Mouse (Mus musculus) limb, embryonic 15.5 days (tissue): Measurements from ENCODE around the gene Phf20. TPM values are rescaled to one million over a fixed set of nuclear protein-coding genes. Genes with fewer than 3 reads are reported as not detected.

Experiments used
- ATAC-seq: fragments of 200-750 bp; cut with Nextera tagmentation; 2 replicates; pipeline ENCODE4 v1.8.0; 2017; ENCODE audit warnings: low read depth, moderate TSS enrichment; ENCODE audit not compliant: insufficient number of reproducible peaks, low FRiP score, low TSS enrichment
- H3K27ac ChIP-seq: fragments of 300-500 bp; sonication (generic); 2 replicates; pipeline ENCODE4 v1.5.1; 2015; ENCODE audit warnings: moderate library complexity, mild to moderate bottlenecking, inconsistent platforms
- H3K27me3 ChIP-seq: fragments of 300-500 bp; sonication (generic); 2 replicates; pipeline ENCODE4 v1.6.1; 2015; ENCODE audit warnings: inconsistent platforms
- H3K36me3 ChIP-seq: fragments of 300-500 bp; sonication (generic); 2 replicates; pipeline ENCODE4 v1.6.1; 2015; ENCODE audit warnings: inconsistent platforms
- H3K4me1 ChIP-seq: fragments of 300-500 bp; sonication (generic); 2 replicates; pipeline ENCODE4 v1.6.1; 2015; ENCODE audit warnings: inconsistent platforms
- H3K4me2 ChIP-seq: fragments of 300-500 bp; sonication (generic); 2 replicates; pipeline ENCODE4 v1.6.1; 2015; ENCODE audit warnings: mild to moderate bottlenecking, inconsistent platforms
- H3K4me3 ChIP-seq: fragments of 300-500 bp; sonication (generic); 2 replicates; pipeline ENCODE4 v1.5.1; 2015; ENCODE audit warnings: mild to moderate bottlenecking, inconsistent platforms
- H3K9ac ChIP-seq: fragments of 300-500 bp; sonication (generic); 2 replicates; pipeline ENCODE4 v1.6.1; 2015; ENCODE audit warnings: inconsistent platforms
- H3K9me3 ChIP-seq: fragments of 300-500 bp; sonication (generic); 2 replicates; pipeline ENCODE4 v1.6.1; 2016; ENCODE audit warnings: inconsistent platforms
- WGBS: fragments of 180-500 bp; shearing (Covaris S2); methylation state at CpG from one replicate; pipeline ENCODE4 v1.1.7; 2015; 5-methylcytosine and 5-hydroxymethylcytosine counted together
- microRNA-seq: library from miRNA; unstranded; fragments of <30 nt; microRNA quantifications from one replicate; pipeline ENCODE4, GENCODE M21; 2016
- polyA plus RNA-seq: library from polyadenylated mRNA; unstranded; fragments of >200 nt; fragmentation: Nextera tagmentation; extraction: Ambion mirVana; gene quantifications from 2 replicates; pipeline ENCODE4 v1.2.1, GENCODE M21; 2015

Gene Phf20
- polyA plus RNA-seq, 1 experiment from 2014 or later: 68.4 TPM

DNA sequence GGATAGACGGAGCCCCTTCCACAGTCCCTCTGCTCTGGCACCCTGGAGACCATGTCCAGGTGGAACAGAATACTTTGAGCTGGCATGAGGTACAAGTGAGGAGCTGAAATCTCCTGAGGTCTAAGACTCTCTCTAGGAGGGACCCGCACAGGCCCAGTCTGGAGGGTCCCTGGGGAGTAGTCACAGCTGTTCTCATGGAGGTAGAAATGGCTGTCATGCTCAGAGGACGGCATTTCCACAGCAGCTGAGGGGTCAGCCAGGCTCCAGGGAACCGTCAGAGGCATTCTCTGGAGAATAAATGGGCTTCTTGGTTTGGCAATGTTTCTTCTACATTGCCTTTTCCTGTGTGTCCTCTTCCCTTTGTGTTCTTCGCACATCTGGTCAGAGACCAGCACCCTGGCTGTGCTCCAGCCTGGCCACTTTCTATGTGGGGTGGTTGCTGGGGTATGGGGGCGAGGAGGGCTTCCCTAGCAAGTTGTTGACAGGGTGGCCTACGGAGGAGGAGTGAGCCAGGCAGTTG lies 135.2 kb downstream of the Phf20 start:
- no peak for ATAC-seq

DNA sequence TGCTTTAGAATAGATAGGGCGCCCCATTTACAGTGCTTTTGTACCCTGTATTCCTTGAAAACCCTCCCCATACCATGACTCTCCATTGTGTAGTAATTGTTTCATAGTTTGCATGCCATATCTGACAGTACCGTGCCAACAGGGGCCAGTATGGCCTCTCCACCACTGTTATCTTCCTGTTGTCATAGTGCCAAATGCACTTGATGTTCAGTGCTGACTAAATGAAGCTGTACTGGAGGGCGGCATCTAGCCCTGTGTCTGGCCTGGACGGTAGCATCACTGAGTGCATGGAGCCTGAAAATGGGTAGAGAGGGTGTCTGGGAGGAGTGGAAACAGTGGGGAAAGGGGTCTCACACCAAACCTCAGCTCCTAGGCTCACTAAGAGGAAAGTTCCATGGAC lies 143.8 kb downstream of the Phf20 start:
- H3K4me3 ChIP-seq: no peak overlapping the region
- H3K27me3 ChIP-seq: no peaks in the 10 kb centered on the region
- H3K36me3 ChIP-seq: no peaks in the 10 kb centered on the region
- WGBS: 93% methylated on average over 4 of the region's 4 CpGs
- H3K9me3 ChIP-seq: no peaks in the 10 kb centered on the region
- ATAC-seq: no peak
- no peak overlapping the region for H3K9ac ChIP-seq
- H3K27ac ChIP-seq: no peak overlapping the region
- no peak overlapping the region for H3K4me2 ChIP-seq
- H3K4me1 ChIP-seq: no peaks in the 10 kb centered on the region

More for the DNA sequence above, 135.2 kb downstream of the Phf20 start:
- 79% methylated on average over 7 of the region's 7 CpGs for WGBS
- H3K4me2 ChIP-seq: no peak overlapping the region
- no peak overlapping the region for H3K27ac ChIP-seq
- H3K9ac ChIP-seq: no peak overlapping the region
- H3K4me1 ChIP-seq: no peaks in the 10 kb centered on the region
- H3K9me3 ChIP-seq: no peaks in the 10 kb centered on the region
- H3K27me3 ChIP-seq: no peaks in the 10 kb centered on the region
- H3K4me3 ChIP-seq: no peak overlapping the region
- no peaks in the 10 kb centered on the region for H3K36me3 ChIP-seq

DNA sequence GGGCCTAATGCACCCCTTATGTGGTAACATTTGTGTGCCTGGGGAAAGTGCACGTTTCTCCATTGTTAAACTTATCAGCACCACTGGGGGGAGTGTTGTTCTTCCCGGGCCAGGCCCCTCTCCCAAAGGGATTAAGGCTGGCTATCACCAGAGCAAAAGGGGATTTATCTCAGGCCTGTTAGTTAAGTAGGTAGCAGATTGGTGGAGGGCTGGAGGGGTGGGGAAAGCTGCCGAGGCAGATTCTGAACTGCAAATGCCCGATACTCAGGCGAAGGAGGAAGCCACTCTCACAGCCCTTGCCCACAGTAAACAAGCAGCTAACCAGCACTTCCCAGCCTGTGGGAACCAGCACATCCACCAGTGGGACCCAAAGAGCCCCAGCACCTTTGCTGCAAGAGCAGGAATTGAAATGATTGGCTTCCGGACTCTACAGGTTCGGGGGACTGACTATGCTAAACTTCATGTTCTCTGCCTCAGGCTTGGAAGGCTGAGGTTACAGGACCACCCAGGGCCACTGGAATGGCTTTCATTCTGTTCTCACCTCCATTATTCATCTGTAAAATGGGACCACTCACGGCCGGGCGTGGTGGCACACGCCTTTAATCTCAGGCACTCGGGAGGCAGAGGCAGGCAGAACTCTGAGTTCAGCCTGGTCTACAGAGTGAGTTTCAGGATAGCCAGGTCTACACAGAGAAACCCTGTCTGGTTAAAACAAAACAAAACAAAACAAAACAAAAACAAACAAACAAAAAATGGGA lies 148.7 kb downstream of the Phf20 start:
- H3K4me3 ChIP-seq: no peak overlapping the region
- no peak overlapping the region for H3K4me2 ChIP-seq
- H3K27me3 ChIP-seq: no peaks in the 10 kb centered on the region
- H3K27ac ChIP-seq: no peak overlapping the region
- no peaks in the 10 kb centered on the region for H3K9me3 ChIP-seq
- WGBS: 56% methylated on average over 12 of the region's 12 CpGs
- no peak overlapping the region for H3K9ac ChIP-seq
- H3K4me1 ChIP-seq: no peaks in the 10 kb centered on the region
- no peaks in the 10 kb centered on the region for H3K36me3 ChIP-seq
- no peak for ATAC-seq

DNA sequence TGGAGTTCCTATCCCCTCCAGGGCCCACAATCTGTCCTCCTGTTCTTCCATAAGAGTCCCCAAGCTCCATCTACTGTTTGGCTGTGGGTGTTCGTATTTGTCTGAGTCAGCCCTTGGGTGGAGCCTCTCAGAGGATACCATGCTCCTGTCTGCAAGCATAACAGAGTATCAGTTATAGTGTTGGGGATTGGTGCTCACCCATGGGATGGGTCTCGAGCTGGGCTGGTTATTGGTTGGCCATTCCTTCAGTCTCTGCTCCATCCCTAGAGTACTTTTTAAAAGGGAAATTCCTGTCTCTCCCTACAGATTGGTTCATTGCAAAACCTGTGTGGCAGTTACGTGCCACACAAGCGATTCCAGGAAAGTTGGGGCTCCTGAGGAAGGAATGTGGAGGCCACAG lies 152.5 kb downstream of the Phf20 start:
- no peak overlapping the region for H3K4me3 ChIP-seq
- H3K4me2 ChIP-seq: no peak overlapping the region
- no peaks in the 10 kb centered on the region for H3K9me3 ChIP-seq
- no peak for ATAC-seq
- H3K36me3 ChIP-seq: no peaks in the 10 kb centered on the region
- 74% methylated on average over 4 of the region's 4 CpGs for WGBS
- no peaks in the 10 kb centered on the region for H3K27me3 ChIP-seq
- no peak overlapping the region for H3K9ac ChIP-seq
- H3K27ac ChIP-seq: no peak overlapping the region
- no peaks in the 10 kb centered on the region for H3K4me1 ChIP-seq

DNA sequence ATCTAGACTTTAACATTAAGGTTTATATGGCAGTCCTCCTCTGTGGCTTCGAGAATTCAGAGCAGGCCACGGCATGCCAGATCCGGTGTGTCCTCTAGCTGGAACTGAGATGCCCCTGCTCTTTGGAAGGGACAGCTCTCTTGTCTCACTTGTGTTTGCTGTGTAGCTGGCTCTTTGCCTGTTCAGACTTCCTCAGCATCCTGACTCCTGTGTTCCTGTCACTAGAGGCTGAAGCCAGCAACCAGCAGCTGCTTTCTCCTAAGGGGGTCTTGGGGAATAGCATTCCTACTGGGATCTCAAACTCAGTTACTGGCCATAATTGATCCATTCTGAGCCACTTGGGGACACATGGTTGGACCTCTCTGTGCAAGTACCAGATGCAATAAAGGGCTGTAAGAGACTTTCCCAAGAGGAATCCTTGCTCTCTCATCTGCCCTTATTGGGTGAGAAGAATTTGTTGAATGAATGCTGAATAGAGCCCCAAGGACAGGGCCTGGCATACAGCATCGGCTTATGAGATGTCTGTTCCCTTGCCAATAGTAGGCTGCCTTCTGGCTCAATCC lies 153.1 kb downstream of the Phf20 start:
- Histone ChIP-seq H3K9me3 (no peaks in the 10 kb centered on the region), H3K4me3 (no peak overlapping the region), H3K27me3 (no peaks in the 10 kb centered on the region), H3K9ac (no peak overlapping the region), H3K36me3 (no peaks in the 10 kb centered on the region), H3K4me1 (no peaks in the 10 kb centered on the region), H3K4me2 (no peak overlapping the region), H3K27ac (no peak overlapping the region)
- ATAC-seq: no peak
- WGBS: 74% methylated on average over 4 of the region's 4 CpGs

DNA sequence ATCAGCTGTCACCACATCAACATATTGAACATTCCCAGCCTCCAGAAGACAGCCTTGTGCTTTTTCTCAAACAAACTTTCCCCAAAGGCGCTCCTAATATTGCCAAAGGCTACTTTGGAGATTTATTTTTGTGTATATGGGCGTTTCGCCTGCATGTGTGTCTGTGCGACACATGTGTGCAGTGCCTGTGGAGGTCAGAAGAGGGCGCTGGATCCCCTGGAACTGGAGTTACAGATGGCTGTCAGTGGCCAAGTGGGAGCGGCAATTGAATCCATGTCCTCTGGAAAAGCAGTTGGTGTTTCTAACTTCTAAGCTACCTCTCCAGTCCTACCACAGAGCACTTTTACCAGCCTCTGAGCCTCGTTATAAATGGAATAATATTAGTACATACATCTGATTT lies 155.0 kb downstream of the Phf20 start:
- no peak overlapping the region for H3K4me2 ChIP-seq
- H3K27me3 ChIP-seq: no peaks in the 10 kb centered on the region
- no peaks in the 10 kb centered on the region for H3K9me3 ChIP-seq
- H3K9ac ChIP-seq: no peak overlapping the region
- H3K4me3 ChIP-seq: no peak overlapping the region
- WGBS: 83% methylated on average over 7 of the region's 7 CpGs
- no peak for ATAC-seq
- no peaks in the 10 kb centered on the region for H3K36me3 ChIP-seq
- H3K27ac ChIP-seq: no peak overlapping the region
- H3K4me1 ChIP-seq: no peaks in the 10 kb centered on the region

DNA sequence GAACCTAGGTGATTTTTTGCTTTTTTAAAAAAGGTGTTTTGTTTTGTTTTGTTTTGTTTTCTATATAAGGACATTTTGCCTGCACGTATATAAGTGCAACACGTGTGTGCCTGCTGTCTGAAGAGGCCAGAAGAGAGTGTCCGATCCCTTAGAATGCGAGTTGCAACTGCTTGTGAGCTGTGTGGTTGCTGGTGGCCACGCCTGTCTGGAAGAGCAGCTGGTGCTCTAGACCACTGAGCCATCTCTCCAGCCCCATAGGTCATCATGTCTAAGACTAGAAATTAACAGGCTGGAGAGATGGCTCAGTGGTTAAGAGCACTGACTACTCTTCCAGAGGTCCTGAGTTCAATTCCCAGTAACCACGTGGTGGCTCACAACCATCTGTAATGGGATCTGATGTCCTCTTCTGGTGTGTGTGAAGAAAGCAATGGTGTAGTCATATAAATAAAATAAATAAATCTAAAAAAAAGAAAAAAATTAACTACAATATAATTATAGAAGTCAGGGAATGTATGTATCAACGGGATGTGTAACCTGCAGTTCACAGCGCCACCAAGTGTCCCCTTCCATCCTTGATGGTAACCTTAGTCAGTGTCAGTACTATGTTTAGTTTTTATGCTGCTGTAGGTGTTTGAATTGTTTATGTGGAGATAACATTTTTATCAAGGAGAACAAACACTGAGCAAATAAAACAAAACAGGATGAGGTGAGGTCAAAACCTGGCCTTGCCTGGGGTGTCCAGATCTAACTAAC lies 156.3 kb downstream of the Phf20 start:
- no peak for ATAC-seq
- Histone ChIP-seq H3K27ac (no peak overlapping the region), H3K27me3 (no peaks in the 10 kb centered on the region), H3K9ac (no peak overlapping the region), H3K4me1 (no peaks in the 10 kb centered on the region), H3K4me3 (no peak overlapping the region), H3K36me3 (no peaks in the 10 kb centered on the region), H3K9me3 (no peaks in the 10 kb centered on the region), H3K4me2 (no peak overlapping the region)
- WGBS: 80% methylated on average over 8 of the region's 8 CpGs

DNA sequence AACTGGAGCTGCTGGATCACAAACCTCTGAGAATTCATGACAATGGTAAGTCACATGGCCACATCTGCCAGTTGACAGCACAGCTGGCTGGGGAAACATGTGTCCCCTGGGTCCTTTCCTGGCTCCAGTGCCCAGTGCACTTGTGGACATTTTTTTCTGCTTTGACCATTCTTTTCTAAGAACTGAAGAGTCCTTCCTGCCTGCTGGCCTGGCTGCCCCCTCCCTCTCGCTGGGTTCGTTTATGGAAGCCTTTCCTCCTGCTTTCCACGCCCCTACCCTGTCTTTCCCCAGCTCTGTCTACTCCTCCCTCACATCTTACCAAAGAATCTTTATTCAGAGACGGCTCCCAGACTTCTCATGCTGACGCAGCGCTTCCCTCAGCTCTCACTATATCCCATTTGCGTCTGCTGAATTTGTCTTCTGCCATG lies 157.0 kb downstream of the Phf20 start:
- Histone ChIP-seq H3K4me2 (no peak overlapping the region), H3K27me3 (no peaks in the 10 kb centered on the region), H3K27ac (no peak overlapping the region), H3K36me3 (no peaks in the 10 kb centered on the region), H3K4me3 (no peak overlapping the region), H3K4me1 (no peaks in the 10 kb centered on the region), H3K9me3 (no peaks in the 10 kb centered on the region), H3K9ac (no peak overlapping the region)
- WGBS: 47% methylated on average over 7 of the region's 7 CpGs
- ATAC-seq: no peak

DNA sequence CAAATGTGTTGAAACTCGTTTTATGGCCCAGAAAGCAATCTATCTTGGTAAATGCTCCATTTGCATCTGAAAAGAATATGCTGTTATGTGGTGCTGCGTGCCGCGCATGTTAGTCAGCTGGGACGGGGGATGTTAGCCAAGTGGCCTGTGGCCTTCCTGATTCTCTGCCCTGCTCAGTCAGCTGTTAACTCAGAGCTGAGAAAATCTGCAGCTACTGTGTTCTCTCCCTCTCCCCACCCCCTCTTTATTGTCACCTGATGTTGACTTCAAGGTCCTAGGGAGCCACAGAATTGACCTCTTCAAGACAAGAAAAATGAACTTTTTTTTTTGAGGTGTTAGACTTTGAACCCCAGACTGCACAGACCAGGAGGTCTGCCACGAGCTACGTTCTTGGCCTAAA lies 159.8 kb downstream of the Phf20 start:
- no peak overlapping the region for H3K27ac ChIP-seq
- ATAC-seq: no peak

More for the DNA sequence above, 159.8 kb downstream of the Phf20 start:
- Histone ChIP-seq H3K4me1 (no peaks in the 10 kb centered on the region), H3K27me3 (no peaks in the 10 kb centered on the region), H3K9ac (no peak overlapping the region), H3K4me2 (no peak overlapping the region), H3K9me3 (no peaks in the 10 kb centered on the region), H3K36me3 (no peaks in the 10 kb centered on the region), H3K4me3 (no peak overlapping the region)
- WGBS: 68% methylated on average over 7 of the region's 7 CpGs

Small RNAs within 50 kb of the gene (microRNA-seq; reads per million reads assigned to microRNA genes)
- gene Gm22759: not detected

Other genes with a start within 250 kb of the Phf20 start
- 22.7 and 24.2 TPM in 2 replicates for gene Cep250, start 240.0 kb upstream of the Phf20 start, polyA plus RNA-seq
- gene 6430550D23Rik, start 188.5 kb upstream of the Phf20 start, polyA plus RNA-seq: 1.7 and 1.8 TPM in 2 replicates
- 239 and 246 TPM in 2 replicates for gene Ergic3, start 188.4 kb upstream of the Phf20 start, polyA plus RNA-seq
- gene Fer1l4, start 143.5 kb upstream of the Phf20 start, polyA plus RNA-seq: not detected in 2 replicates
- 2.2 and 2.7 TPM in 2 replicates for gene Spag4, start 131.3 kb upstream of the Phf20 start, polyA plus RNA-seq
- 57.3 and 57.8 TPM in 2 replicates for gene Cpne1, start 84.5 kb upstream of the Phf20 start, polyA plus RNA-seq
- 21.9 and 26.0 TPM in 2 replicates for gene Rbm12, start 84.5 kb upstream of the Phf20 start, polyA plus RNA-seq
- 19.5 and 20.9 TPM in 2 replicates for gene Gm28036, start 69.4 kb upstream of the Phf20 start, polyA plus RNA-seq
- 316 and 346 TPM in 2 replicates for gene Romo1, start 52.4 kb upstream of the Phf20 start, polyA plus RNA-seq
- gene Nfs1, start 52.3 kb upstream of the Phf20 start, polyA plus RNA-seq: 39.3 and 43.6 TPM in 2 replicates
- gene Rbm39, start 16.2 kb upstream of the Phf20 start, polyA plus RNA-seq: 595 and 644 TPM in 2 replicates
- 3.8 and 3.9 TPM in 2 replicates for gene Cnbd2, start 115.8 kb downstream of the Phf20 start, polyA plus RNA-seq
- gene Scand1, start 116.2 kb downstream of the Phf20 start, polyA plus RNA-seq: 56.0 and 68.1 TPM in 2 replicates
- gene Epb41l1, start 224.4 kb downstream of the Phf20 start, polyA plus RNA-seq: 2.6 and 3.1 TPM in 2 replicates